Mouse (Mus musculus) intestine, postnatal 0 days (tissue): ENCODE results near the gene Chrna1. TPM values are rescaled to one million over a fixed set of nuclear protein-coding genes. Genes with fewer than 3 reads are reported as not detected.
A peak's percentile ranks its signal among the peaks of the same experiment; 100 is the strongest.

Experiments used
- ATAC-seq: fragments of 200-750 bp; cut with Nextera tagmentation; 2 replicates; pipeline ENCODE4 v1.8.0; 2017; ENCODE audit warnings: mild to moderate bottlenecking, moderate TSS enrichment, moderate library complexity
- H3K27ac ChIP-seq: fragments of 300-500 bp; sonication (generic); 2 replicates; pipeline ENCODE4 v1.5.1; 2014; ENCODE audit warnings: mild to moderate bottlenecking, low read depth, low read length, moderate library complexity
- H3K27me3 ChIP-seq: fragments of 300-500 bp; sonication (generic); replicated peaks from 2 replicates; pipeline ENCODE4 v1.6.1; 2014; ENCODE audit warnings: low read length, mixed read lengths; ENCODE audit not compliant: control insufficient read depth, insufficient read depth
- H3K36me3 ChIP-seq: fragments of 300-500 bp; sonication (generic); 2 replicates; pipeline ENCODE4 v1.6.1; 2014; ENCODE audit warnings: mild to moderate bottlenecking, moderate library complexity; ENCODE audit not compliant: control insufficient read depth, insufficient read depth
- H3K4me1 ChIP-seq: fragments of 300-500 bp; sonication (generic); replicated peaks from 2 replicates; pipeline ENCODE4 v1.6.1; 2014; ENCODE audit warnings: antibody characterized with exemption, low read length, mixed read lengths; ENCODE audit not compliant: control insufficient read depth, insufficient read depth
- H3K4me2 ChIP-seq: fragments of 300-500 bp; sonication (generic); replicated peaks from 2 replicates; pipeline ENCODE4 v1.6.1; 2014; ENCODE audit warnings: low read depth, mild to moderate bottlenecking, moderate library complexity
- H3K4me3 ChIP-seq: fragments of 300-500 bp; sonication (generic); 2 replicates; pipeline ENCODE4 v1.5.1; 2014; ENCODE audit warnings: low read depth, low read length
- H3K9ac ChIP-seq: fragments of 300-500 bp; sonication (generic); 2 replicates; pipeline ENCODE4 v1.6.1; 2014; ENCODE audit warnings: mild to moderate bottlenecking, low read depth, low read length
- H3K9me3 ChIP-seq: fragments of 300-500 bp; sonication (generic); 2 replicates; pipeline ENCODE4 v1.6.1; 2016; ENCODE audit warnings: mixed run types; ENCODE audit not compliant: control insufficient read depth
- CTCF ChIP-seq: sonication (generic); IDR thresholded peaks from 2 replicates; pipeline ENCODE4 v1.5.1; 2016; ENCODE audit warnings: low read depth, mild to moderate bottlenecking, control low read depth, antibody characterized with exemption, moderate library complexity
- WGBS: fragments of 180-500 bp; shearing (Covaris S2); extraction: QIAGEN DNeasy Blood & Tissue Kit; methylation state at CpG from one replicate; pipeline ENCODE4 v1.1.7; 2014; 5-methylcytosine and 5-hydroxymethylcytosine counted together
- polyA plus RNA-seq: library from polyadenylated mRNA; unstranded; fragments of >200 nt; fragmentation: Nextera tagmentation; extraction: Ambion mirVana; gene quantifications from 2 replicates; pipeline ENCODE4 v1.2.1, GENCODE M21; 2015

Chrna1 gene
- polyA plus RNA-seq = 0.08 and 0.12 TPM in 2 replicates

- H3K27me3 ChIP-seq = no peaks in the 10 kb centered on the region
- H3K9ac ChIP-seq = no peak within 1 kb of the TSS
- H3K4me3 ChIP-seq = no peak within 1 kb of the TSS
- no peak for ATAC-seq
- no peak within 1 kb of the TSS for H3K27ac ChIP-seq
- no peaks in the 10 kb centered on the region for H3K4me1 ChIP-seq
- H3K4me2 ChIP-seq = no peak within 1 kb of the TSS
- no peaks in the 10 kb centered on the region for H3K36me3 ChIP-seq
- WGBS = 92% methylated on average over 9 of the region's 9 CpGs
- no peaks in the 10 kb centered on the region for H3K9me3 ChIP-seq
- TF ChIP-seq CTCF = no peak
Measured at GRCm38 (mm10) chr2:73580166-73580565, at the start of gene Chrna1. TSS of gene Chrna1 (minus strand) at chr2:73580338.

- ATAC-seq = no peak
- Histone ChIP-seq H3K27me3 (no peaks in the 10 kb centered on the region), H3K9ac (no peak overlapping the region), H3K4me2 (no peak overlapping the region), H3K9me3 (no peaks in the 10 kb centered on the region), H3K27ac (no peak overlapping the region), H3K4me3 (no peak overlapping the region), H3K36me3 (no peaks in the 10 kb centered on the region), H3K4me1 (no peaks in the 10 kb centered on the region)
- 67% methylated on average over 4 of the region's 4 CpGs for WGBS
- no peak for TF ChIP-seq CTCF
Measured at GRCm38 (mm10) chr2:73618486-73619052, 38.4 kb upstream of the Chrna1 start.

GRCm38 (mm10) chr2:73616434-73617057 is 36.4 kb upstream of the Chrna1 start:
- WGBS = 59% methylated on average over 17 of the region's 17 CpGs
- TF ChIP-seq CTCF = no peak
- peak; percentile 92 for ATAC-seq

GRCm38 (mm10) chr2:73615456-73615855 is 35.3 kb upstream of the Chrna1 start:
- Histone ChIP-seq H3K4me2 (no peak overlapping the region), H3K27me3 (no peaks in the 10 kb centered on the region), H3K9ac (no peak overlapping the region), H3K36me3 (no peaks in the 10 kb centered on the region), H3K27ac (no peak overlapping the region), H3K9me3 (no peaks in the 10 kb centered on the region), H3K4me1 (no peaks in the 10 kb centered on the region), H3K4me3 (no peak overlapping the region)
- 95% methylated on average over 5 of the region's 5 CpGs for WGBS
- no peak for TF ChIP-seq CTCF
- ATAC-seq = no peak

More at GRCm38 (mm10) chr2:73616434-73617057, 36.4 kb upstream of the Chrna1 start:
- no peaks in the 10 kb centered on the region for H3K9me3 ChIP-seq
- H3K4me1 ChIP-seq = no peaks in the 10 kb centered on the region
- peak overlapping the region; percentile 50 for H3K27ac ChIP-seq
- H3K36me3 ChIP-seq = no peaks in the 10 kb centered on the region
- H3K4me2 ChIP-seq = no peak overlapping the region
- H3K9ac ChIP-seq = no peak overlapping the region
- H3K4me3 ChIP-seq = no peak overlapping the region
- H3K27me3 ChIP-seq = no peaks in the 10 kb centered on the region

- no peaks in the 10 kb centered on the region for H3K27me3 ChIP-seq
- no peaks in the 10 kb centered on the region for H3K9me3 ChIP-seq
- H3K4me1 ChIP-seq = no peaks in the 10 kb centered on the region
- no peak overlapping the region for H3K4me3 ChIP-seq
- ATAC-seq = no peak
- no peak for TF ChIP-seq CTCF
- H3K36me3 ChIP-seq = no peaks in the 10 kb centered on the region
- no peak overlapping the region for H3K9ac ChIP-seq
- no peak overlapping the region for H3K27ac ChIP-seq
- no peak overlapping the region for H3K4me2 ChIP-seq
- 96% methylated on average over 8 of the region's 8 CpGs for WGBS
Measured at GRCm38 (mm10) chr2:73614303-73614702, 34.2 kb upstream of the Chrna1 start.

- Histone ChIP-seq H3K36me3 (no peaks in the 10 kb centered on the region), H3K4me3 (no peak overlapping the region), H3K4me2 (no peak overlapping the region), H3K4me1 (no peaks in the 10 kb centered on the region), H3K27ac (no peak overlapping the region), H3K9ac (no peak overlapping the region), H3K27me3 (no peaks in the 10 kb centered on the region), H3K9me3 (no peaks in the 10 kb centered on the region)
- WGBS = 93% methylated on average over 7 of the region's 7 CpGs
- ATAC-seq = no peak
- no peak for TF ChIP-seq CTCF
Measured at GRCm38 (mm10) chr2:73612941-73613340, 32.8 kb upstream of the Chrna1 start.
